Mouse (Mus musculus): ENCODE data around the gene 2610507B11Rik.

Gene 2610507B11Rik

DNA sequence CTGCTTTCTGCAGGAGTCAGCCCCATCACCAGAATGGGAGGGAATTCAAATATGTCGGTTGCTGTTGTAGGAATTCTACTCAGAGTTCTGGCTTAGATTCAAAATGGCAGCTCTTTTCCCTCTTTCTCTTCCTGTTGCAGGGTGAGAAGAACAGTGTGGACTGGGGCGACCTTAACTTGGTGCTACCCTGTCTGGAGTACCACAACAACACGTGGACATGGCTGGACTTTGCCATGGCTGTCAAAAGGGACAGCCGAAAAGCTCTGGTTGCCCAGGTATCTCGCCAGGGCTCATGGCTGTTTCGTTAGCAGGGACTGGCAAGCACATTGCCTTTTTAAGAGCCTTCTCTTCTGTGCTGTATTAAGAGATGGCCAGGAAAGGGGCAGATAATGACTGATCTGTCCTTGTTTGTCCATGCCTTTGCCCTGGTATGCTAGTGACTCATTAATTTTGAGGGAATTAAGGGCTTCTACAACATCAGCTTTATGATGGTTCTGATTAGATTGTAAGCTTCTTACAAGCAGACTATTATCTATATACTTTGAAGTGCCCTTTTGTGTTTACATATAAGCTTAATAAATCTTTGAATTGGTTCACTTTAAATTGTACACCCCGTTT, 27.7 kb downstream of the 2610507B11Rik start:
- no peak for DNase-seq (ENCODE audit: low spot score)

DNA sequence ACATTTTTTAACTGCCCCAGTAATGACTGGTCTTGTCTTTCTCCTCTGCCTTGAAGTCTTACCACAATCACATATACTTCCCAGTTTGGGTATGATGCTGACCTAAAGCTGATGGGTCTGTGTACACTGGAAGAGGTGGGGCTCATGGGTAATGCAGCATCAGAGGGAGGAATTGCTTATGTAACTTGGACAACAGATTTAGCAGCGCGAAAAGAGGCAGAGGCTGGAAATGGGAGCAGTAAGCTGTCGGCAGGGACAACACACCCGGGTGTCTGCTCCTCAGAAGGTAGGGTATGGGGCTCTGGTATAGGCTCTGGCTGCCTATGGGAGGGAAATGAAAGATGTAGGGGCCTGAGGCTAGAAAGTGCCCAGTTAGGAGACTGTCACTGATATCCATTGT, 29.1 kb downstream of the 2610507B11Rik start, which contains the start of gene BC030499:
Gene BC030499, plus strand, starts transcription at position 188 of the 400 bp plus-strand sequence.
- DNase-seq (ENCODE audit: low spot score), result no peak

DNA sequence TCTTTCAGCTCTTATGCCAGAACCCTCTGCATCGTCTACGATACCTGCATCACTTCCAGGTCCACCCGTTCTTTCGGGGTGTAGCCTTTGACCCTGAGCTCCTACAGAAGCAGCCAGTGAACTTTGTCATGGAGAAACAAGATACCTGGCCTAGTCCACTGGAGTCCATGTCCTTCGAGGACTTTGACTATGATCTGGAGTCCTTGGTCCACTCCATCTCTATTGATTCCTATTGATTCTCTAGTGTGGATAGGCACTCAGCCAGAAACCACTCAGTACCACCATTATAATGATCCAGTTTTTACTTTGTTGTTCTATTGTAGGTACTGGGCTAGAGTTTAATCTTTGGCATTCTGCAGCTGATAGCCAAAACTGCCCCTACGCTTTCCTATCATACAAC, 33.0 kb downstream of the 2610507B11Rik start:
- no peak for DNase-seq (ENCODE audit: low spot score)

DNA sequence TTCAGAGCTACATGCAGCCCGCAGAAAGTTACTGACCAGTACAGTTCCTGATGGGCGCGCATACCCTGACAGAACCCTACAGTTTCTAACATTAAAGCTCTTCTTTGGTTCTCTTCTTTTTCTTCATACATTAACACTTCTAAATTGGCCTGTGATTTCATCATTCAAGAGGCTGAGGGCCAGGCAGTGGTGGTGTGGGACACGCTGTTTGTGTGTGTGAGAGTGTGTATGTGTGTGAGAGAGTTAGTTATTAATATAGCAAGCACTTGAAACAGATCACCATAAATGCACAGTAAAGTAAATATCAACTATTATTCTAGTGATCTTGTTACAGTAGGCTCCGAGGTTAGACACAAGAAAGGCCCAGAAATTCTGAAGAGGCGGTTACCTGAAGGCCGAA, 39.4 kb downstream of the 2610507B11Rik start:
- DNase-seq (ENCODE audit: low spot score), result peak; percentile 53

DNA sequence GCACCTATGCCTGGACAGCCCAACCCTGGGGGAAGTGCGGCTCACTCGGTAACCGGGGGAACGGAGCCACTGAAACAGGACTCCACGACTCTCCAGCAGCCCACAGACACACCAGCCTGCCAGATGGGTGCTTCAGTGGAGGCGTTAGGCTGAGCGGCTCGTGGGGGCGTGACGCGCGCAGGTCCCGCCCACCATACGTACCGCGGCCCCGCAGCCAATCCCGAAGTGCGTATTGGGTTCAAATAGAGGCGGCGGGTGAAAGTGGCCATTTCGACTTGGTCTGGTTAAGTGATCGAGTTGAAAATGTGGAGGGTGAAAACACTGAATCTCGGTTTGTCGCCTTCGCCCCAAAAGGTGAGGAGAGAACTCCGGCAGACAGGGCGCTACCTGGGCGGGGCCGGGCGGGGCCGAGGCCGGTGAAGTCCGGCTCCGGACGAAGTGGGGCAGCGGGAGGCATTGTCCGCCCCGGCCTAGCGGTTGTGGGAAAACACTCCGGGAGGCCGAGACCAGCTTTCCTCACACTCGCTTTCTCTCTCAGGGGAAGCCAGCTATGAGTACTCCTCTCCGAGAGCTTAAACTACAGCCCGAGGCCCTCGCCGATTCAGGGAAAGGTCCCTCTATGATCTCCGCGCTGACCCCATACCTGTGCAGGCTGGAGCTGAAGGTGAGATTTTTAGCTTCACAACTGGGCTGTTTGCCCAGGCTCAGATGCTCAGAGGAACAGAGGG, 40.0 kb downstream of the 2610507B11Rik start, which contains the start of gene Spag5:
Gene Spag5, plus strand, starts transcription at position 173 of the 728 bp plus-strand sequence.
- peak; percentile 94 for DNase-seq (ENCODE audit: low spot score)

DNA sequence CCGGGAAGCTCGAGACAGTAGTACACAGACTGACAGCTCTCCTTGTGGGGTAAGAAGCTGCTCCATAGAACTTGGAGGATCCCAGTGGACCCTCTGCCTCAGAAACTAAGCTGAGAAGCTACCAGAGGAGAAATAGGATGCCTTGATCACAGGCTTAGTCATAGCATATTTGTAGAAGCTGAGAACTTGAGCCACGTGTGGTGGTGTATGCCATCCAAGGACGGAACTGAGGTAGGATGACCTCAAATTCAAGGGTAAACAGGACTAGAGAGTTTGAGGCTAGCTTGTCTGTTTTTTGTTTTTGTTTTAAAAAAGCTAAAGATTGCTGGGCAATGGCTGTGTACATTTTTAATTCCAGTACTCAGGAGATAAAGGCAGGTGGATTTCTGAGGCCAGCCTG, 43.7 kb downstream of the 2610507B11Rik start:
- DNase-seq (ENCODE audit: low spot score), result no peak

DNA sequence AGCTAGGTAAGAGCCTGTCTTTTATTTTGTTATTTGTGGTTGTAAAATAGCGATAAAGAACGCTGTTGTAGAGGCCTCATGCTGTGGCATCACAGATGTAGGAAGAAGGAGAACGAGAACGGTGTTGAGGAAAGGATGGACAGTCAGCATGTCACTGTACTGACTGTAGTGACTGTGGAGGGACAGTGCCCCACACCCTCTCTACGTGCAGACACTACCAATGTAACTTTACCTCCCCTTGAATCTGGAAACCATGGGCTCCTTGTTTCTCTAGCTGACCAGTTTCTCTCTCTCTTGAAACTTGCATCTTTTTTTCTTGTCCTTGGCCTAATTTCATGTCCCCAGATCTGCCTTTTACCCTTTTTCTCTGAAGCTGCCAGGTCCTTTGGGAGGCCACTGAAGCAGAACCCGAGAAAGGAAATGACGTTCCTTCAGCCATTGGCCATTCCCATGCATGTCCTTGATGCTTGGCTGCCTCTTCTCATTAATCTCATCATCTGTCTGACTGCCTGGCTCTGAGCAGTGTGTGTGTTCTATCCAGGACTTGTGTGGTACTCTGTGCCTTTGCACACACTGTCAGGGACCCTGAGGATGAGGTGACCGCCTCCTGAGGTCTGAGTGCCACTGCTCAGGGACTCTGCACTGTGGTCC, 49.4 kb downstream of the 2610507B11Rik start:
- DNase-seq (ENCODE audit: low spot score), result no peak

DNA sequence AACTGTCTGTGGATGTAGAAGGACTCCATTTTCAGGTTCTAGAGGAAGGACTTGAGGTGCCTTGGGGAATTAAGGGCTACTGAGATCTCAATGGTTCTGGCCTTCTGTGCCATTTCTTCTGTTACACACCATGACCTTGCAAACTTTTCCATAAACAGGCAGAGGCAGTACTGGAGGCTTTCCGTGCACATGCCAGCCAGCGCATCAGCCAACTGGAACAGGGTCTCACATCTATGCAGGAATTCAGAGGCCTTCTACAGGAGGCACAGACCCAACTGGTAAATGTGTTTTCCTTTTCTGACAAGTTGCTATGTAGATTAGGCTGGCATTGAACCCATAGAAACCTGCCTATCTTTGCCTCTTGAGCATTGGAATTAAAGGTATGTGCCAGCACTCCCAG, 52.1 kb downstream of the 2610507B11Rik start:
- DNase-seq (ENCODE audit: low spot score), result no peak

DNA sequence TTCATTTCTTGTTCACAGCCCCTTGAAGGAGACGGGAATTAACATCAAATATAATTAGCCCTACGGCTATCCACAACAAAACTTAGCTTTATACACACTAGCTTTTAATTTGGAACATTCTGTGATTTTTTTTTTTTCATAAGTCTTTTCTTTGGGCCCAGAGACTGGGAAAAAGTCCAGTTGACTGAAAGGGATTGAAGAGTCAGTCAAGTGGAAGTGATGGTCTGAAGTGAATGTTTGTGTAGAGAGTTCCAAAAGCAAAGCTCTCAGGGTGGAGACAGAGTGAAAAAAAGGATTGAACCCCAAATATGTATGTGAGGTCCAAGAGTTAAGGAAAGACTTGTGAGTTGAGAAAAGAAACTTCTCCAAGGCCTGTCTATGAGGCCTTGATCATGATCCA, 56.9 kb downstream of the 2610507B11Rik start:
- no peak for DNase-seq (ENCODE audit: low spot score)

DNA sequence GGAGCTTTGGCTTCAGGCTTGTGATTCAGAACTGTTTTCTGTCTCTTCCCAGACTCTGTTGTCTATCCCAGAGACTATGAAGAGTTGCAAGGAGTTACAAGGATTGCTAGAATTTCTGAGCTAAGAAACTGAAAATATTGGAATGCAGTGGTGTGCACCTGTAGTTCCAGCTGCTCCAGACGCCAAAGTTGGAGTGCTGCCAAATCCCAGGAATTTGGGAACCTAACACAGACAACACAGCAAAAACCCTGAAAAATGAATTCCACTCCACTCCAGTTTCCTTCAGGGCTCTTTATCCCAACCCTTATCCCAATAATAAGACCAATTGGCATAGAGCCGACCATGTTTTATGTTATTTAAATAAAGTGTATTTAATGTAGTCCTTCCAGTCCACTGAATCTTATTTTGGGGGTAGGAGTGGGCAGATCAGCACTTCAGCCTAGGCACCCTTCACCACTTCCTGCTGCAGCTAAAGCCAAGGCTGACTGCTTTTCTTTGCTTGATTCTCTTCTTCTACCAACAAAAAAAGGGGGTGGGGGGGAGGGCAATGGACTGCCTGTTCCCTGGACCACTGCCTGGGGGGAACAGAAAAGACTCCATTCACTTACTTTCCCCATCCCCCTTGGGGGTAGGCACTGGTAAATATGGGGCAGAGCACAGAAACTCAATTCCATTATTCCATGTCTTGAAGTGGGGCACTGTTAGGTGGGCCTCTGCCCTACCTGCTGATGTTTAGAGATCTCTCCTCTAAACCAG, 60.7 kb downstream of the 2610507B11Rik start:
- DNase-seq (ENCODE audit: low spot score), result peak; percentile 30

DNA sequence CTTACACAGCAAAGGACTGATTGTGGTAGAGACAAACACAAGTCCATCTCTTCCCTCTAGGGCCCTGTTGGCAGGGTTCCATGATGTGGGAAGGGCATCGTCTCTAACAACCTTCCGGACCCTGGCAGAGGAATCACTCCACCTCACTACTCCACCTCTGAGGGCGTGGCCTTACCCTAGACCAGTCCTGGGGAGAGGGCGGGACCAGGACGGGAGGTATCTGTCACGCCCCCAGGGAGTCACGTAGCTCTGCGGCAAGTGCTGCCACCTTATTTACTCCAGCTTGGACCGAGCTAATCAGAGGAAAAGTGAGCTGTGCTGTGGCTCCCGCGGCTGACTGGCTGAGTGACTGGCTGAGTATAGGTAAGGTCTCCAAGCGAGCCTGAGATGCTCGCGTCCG, 61.3 kb downstream of the 2610507B11Rik start, which contains the start of gene Aldoc:
Gene Aldoc, plus strand, starts transcription at position 109 of the 400 bp plus-strand sequence.
- peak; percentile 94 for DNase-seq (ENCODE audit: low spot score)

DNA sequence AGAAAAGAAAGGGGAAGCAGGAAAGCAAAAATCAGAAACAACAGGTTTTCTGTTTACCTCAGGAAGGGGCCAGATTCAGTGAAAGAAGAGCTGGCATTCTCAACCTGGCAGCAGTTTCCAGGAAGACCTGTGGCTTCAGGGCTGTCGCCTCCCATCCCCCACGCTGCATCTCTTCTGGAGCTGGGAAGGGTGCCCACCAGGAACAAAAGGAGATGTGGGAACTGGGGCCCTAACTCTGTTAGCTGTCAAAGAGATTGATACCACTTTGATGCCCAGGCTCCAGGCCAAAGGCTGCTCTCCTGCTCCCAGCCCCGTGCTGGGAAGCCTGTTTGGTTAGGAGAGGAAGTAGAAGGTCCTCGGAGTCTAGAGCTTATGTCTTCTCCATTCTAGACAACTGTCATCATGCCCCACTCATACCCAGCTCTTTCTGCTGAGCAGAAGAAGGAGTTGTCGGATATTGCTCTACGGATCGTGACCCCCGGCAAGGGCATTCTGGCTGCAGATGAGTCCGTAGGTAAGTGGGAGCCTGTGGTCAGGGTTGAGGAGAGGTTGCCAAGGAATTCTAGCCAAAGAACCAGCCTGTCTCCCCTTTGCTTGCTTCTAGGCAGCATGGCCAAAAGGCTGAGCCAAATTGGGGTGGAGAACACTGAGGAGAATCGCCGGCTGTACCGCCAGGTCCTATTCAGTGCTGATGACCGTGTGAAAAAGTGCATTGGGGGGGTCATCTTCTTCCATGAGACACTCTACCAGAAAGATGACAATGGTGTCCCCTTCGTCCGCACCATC, 62.6 kb downstream of the 2610507B11Rik start:
- DNase-seq (ENCODE audit: low spot score), result no peak

DNA sequence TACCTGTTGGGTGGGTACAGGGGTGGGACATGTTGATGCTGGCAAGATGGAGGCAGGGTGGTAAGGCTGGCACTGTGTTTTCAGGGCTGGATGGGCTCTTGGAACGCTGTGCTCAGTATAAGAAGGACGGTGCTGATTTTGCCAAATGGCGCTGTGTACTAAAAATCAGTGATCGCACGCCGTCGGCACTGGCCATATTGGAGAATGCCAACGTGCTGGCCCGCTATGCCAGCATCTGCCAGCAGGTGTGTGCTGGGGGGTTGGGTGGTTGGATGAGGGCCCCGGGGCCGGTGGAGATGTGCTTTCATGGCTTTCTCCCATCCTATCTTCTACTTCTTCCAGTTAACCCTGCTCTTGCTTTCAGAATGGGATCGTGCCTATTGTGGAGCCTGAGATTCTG, 63.4 kb downstream of the 2610507B11Rik start:
- DNase-seq (ENCODE audit: low spot score), result no peak

DNA sequence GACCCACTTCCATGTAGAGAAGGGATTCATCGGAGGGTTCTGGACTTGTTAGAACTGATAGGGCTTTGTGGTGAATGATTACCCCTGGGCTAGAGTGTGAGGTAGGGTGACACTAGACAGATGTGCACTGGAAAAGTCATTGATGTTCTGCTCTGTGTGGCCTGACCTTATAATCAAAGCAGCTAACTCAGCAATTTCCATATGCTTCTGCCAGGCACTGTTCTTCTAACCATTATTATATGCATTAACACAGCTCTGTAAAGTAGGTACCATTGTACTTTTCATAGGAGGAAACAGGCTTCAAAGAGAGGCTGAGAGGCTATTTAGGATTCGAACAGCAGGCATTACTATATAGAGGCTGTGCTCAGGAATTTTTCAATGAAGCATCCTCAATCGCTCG, 65.7 kb downstream of the 2610507B11Rik start:
- DNase-seq (ENCODE audit: low spot score), result no peak

DNA sequence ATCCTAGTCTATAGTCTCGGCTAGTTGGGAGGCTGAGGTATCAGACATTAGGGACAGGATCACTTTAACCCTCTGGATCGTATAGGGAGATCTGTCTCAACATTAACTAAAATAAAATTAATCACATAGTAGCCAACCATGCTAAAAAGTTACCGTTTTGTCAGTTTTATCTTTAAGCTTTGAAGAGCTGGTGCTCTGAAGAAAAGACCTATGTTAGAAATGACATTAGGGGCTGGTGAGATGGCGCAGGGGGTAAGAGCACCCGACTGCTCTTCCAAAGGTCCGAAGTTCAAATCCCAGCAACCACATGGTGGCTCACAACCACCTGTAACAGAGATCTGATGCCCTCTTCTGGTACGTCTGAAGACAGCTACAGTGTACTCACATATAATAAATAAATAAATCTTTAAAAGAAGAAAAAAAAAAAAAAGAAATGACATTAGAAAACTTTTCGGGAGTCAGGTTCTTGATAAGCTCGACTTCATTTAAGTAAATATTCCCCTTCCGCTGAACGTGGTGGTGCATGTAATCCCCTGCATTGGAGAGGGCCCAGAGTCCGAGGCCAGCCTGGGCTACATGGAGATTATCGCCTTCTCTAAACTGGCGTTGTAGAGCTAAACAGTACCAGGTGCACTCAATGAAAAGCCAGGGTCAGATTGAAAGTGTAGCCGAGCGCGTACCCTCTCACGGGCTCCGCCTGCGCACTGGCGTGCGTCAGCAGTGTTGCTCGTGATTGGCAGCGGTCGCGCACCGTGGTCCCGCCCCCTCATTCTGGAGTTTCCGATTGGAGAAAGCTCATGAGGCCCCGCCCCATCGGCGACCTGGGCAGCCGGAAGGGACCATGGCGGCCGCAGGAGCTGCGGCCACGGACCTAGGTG, 66.3 kb downstream of the 2610507B11Rik start, which contains the start of gene Pigs:
Gene Pigs, plus strand, starts transcription at position 782 of the 878 bp plus-strand sequence.
- DNase-seq (ENCODE audit: low spot score), result peak; percentile 95

DNA sequence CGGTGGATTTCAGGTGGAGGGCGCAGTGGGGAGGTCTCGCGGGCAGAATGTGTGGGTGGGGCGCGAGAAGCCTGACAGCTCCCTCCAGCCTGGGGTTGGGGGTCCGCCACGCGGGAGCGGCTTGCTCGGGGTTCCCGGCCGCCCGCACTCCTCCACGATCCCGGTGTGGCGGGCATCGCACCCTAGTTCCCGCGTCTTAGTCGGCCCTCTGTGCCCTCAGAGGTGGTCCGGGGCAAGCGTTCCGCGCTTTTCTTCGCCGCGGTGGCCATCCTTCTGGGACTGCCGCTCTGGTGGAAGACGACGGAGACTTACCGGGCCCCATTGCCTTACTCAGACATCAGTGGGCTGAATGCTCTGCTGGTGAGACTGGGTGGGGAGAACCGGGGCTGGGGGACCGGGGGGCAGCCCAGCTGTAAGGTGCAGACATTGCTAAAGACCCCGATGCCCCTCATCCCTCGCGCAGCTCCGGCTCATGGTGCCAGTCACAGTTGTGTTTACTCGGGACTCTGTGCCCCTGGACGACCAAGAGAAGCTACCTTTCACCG, 67.0 kb downstream of the 2610507B11Rik start:
- DNase-seq (ENCODE audit: low spot score), result no peak

DNA sequence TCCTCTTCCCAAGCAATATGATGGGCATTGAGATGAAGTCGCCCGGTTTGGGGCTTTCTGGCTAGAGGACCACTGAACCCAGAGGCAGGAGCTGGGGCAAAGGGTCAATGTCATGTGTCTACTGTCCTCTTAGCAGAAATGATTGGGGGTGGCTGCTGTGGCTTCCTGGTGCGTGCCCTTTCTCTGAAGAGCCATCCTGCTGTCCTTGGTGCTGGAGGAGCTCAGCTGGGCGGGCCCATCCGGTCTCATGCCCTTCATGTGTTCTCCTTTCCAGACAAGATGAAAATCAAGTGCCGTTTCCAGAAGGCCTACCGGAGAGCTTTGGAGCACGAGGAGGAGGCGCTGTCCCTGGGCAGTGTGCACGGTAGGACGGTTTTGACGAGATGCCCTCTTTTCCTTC, 71.1 kb downstream of the 2610507B11Rik start:
- DNase-seq (ENCODE audit: low spot score), result no peak

DNA sequence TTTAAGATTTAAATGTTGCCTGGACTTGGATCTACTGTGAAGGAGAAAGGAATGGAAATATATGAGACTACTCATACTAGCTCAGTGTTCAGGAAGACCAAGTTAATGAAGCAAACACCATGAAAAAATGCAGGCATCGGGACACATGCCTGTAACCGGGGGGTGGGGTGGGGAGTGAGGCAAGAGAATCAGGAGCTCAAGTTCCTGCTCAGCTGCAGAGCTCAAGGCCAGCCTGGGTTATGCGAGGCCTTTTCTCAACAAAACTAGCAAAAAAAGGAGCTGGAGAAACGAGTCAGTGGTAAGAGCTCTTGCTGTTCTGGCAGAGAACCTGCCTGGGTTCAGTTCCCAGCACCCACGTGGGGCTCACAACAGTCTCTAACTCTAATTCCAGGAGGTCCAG, 72.4 kb downstream of the 2610507B11Rik start:
- DNase-seq (ENCODE audit: low spot score), result no peak

DNA sequence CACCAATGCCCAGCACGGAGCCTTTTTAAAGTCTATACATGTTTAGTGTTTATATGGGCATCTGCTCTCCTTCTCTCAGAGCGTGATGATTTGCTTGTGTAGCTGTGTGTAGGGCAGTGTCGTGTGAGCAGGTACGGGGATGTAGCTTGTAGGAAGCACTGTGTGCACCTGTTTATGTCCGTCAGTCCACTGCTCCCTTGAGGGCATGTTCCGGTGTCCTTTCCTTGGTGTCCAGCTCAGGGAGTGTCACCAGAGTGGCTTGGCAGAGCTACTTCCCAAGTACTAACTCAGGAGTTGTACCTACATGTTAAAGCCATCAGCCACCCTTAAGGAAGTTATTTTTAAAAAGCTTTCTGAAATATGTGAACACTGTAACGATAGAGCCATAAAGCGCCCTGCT, 75.5 kb downstream of the 2610507B11Rik start:
- no peak for DNase-seq (ENCODE audit: low spot score)
